Mouse (Mus musculus) stomach, embryonic 15.5 days (tissue): Measurements from ENCODE around the gene Tmsb15l. TPM values are rescaled to one million over a fixed set of nuclear protein-coding genes. Genes with fewer than 3 reads are reported as not detected.
"Not testable (repeated sequence)": the region's sequence is repeated elsewhere in the genome, so short reads cannot be mapped to it uniquely, and the experiment has no call there.

Experiments
- ATAC-seq: fragments of 200-750 bp; cut with Nextera tagmentation; 2 replicates; pipeline ENCODE4 v1.8.0; 2017; ENCODE audit warnings: low read depth, moderate number of reproducible peaks, moderate TSS enrichment; ENCODE audit not compliant: insufficient read depth, low FRiP score
- H3K27ac ChIP-seq: fragments of 300-500 bp; sonication (generic); 2 replicates; pipeline ENCODE4 v1.5.1; 2015; ENCODE audit warnings: mild to moderate bottlenecking, inconsistent platforms
- H3K27me3 ChIP-seq: fragments of 300-500 bp; sonication (generic); replicated peaks from 2 replicates; pipeline ENCODE4 v1.6.1; 2015; ENCODE audit warnings: inconsistent platforms
- H3K36me3 ChIP-seq: fragments of 300-500 bp; sonication (generic); 2 replicates; pipeline ENCODE4 v1.6.1; 2015; ENCODE audit warnings: inconsistent platforms
- H3K4me1 ChIP-seq: fragments of 300-500 bp; sonication (generic); 2 replicates; pipeline ENCODE4 v1.6.1; 2015; ENCODE audit warnings: inconsistent platforms
- H3K4me2 ChIP-seq: fragments of 300-500 bp; sonication (generic); 2 replicates; pipeline ENCODE4 v1.6.1; 2015; ENCODE audit warnings: mild to moderate bottlenecking, inconsistent platforms
- H3K4me3 ChIP-seq: fragments of 300-500 bp; sonication (generic); replicated peaks from 2 replicates; pipeline ENCODE4 v1.5.1; 2015; ENCODE audit warnings: inconsistent platforms
- H3K9ac ChIP-seq: fragments of 300-500 bp; sonication (generic); 2 replicates; pipeline ENCODE4 v1.6.1; 2015; ENCODE audit warnings: inconsistent platforms
- H3K9me3 ChIP-seq: fragments of 300-500 bp; sonication (generic); 2 replicates; pipeline ENCODE4 v1.6.1; 2016; ENCODE audit warnings: inconsistent platforms
- WGBS: fragments of 180-500 bp; shearing (Covaris S2); methylation state at CpG from one replicate; pipeline ENCODE4 v1.1.7; 2015; 5-methylcytosine and 5-hydroxymethylcytosine counted together
- polyA plus RNA-seq: library from polyadenylated mRNA; unstranded; fragments of >200 nt; fragmentation: Nextera tagmentation; extraction: Ambion mirVana; gene quantifications from 2 replicates; pipeline ENCODE4 v1.2.1, GENCODE M21; 2015

Gene Tmsb15l
- 5.5 and 5.7 TPM in 2 replicates for polyA plus RNA-seq

- Histone ChIP-seq H3K27me3 (no peaks in the 10 kb centered on the region), H3K9ac (peak within 1 kb of the TSS; percentile 34), H3K4me3 (peak within 1 kb of the TSS; percentile 45), H3K4me2 (peak within 1 kb of the TSS; percentile 54), H3K27ac (no peak within 1 kb of the TSS), H3K9me3 (no peaks in the 10 kb centered on the region), H3K4me1 (no peaks in the 10 kb centered on the region), H3K36me3 (no peaks in the 10 kb centered on the region)
- WGBS = 26% methylated on average over 15 of the region's 15 CpGs
- ATAC-seq = peak; percentile 100
These were observed at the start of gene Tmsb15l, which contains the start of gene Tmsb15b1 for GRCm38 (mm10) chrX:136976424-136977084. Gene Tmsb15l (minus strand): TSS chrX:136976869. Gene Tmsb15b1 (minus strand): TSS chrX:136976874.

DNA sequence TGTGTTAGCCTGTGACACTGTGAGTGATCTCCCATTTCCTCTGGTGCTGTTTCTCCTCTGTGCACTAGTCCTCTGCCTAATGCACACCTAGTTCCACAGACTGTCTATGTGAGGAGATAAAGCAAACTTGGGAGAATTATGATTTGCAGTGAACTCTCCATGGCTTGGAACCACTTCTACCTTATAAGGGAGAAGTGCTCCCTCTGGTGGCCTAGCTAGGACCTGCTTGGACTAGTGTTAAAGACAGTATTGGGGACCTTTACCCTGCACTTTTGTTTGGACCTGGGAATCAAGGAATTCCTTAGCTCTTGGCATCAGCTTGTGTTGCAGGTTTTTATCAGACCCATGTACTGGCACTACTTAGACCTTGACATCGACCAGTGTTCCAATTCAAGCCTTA lies 42.6 kb upstream of the Tmsb15l start:
- ATAC-seq = no peak

DNA sequence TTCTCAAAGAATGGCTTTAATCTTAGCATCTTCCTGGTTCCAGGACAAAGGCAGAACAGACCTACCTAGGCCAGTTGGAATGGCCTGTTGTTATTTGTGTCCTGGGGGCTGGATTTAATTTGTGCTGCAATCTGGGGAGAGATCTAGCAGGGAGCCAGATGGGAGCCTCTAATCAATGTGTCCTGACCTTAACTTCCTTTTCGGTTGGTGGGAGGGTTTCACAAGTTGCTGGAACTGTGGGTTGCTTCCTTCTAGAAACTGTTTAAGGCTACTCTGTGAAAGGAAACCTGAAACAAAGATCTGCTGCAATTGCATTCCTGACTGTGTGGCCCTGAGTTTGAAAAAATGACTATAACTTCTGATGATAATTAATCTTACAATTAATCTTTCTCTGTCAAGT lies 41.0 kb upstream of the Tmsb15l start:
- Histone ChIP-seq H3K4me2 (no peak overlapping the region), H3K27me3 (no peaks in the 10 kb centered on the region), H3K4me1 (no peaks in the 10 kb centered on the region), H3K9me3 (no peaks in the 10 kb centered on the region), H3K27ac (no peak overlapping the region), H3K4me3 (no peak overlapping the region), H3K36me3 (no peaks in the 10 kb centered on the region), H3K9ac (no peak overlapping the region)
- WGBS = 80% methylated on average over 1 of the region's 1 CpGs
- ATAC-seq = no peak

More for the DNA sequence above, 42.6 kb upstream of the Tmsb15l start:
- no peak overlapping the region for H3K27ac ChIP-seq
- no peaks in the 10 kb centered on the region for H3K9me3 ChIP-seq
- no peaks in the 10 kb centered on the region for H3K4me1 ChIP-seq
- H3K4me2 ChIP-seq = no peak overlapping the region
- no peaks in the 10 kb centered on the region for H3K36me3 ChIP-seq
- no peak overlapping the region for H3K9ac ChIP-seq
- H3K27me3 ChIP-seq = no peaks in the 10 kb centered on the region
- 26% methylated on average over 1 of the region's 1 CpGs for WGBS
- no peak overlapping the region for H3K4me3 ChIP-seq

- no peak overlapping the region for H3K27ac ChIP-seq
- WGBS = 49% methylated on average over 6 of the region's 6 CpGs
- no peak overlapping the region for H3K4me3 ChIP-seq
- ATAC-seq = no peak
- no peak overlapping the region for H3K4me2 ChIP-seq
- H3K9me3 ChIP-seq = no peaks in the 10 kb centered on the region
- H3K4me1 ChIP-seq = no peaks in the 10 kb centered on the region
- no peaks in the 10 kb centered on the region for H3K27me3 ChIP-seq
- no peak overlapping the region for H3K9ac ChIP-seq
- no peaks in the 10 kb centered on the region for H3K36me3 ChIP-seq
These were observed 38.5 kb upstream of the Tmsb15l start for GRCm38 (mm10) chrX:137015099-137015709.

DNA sequence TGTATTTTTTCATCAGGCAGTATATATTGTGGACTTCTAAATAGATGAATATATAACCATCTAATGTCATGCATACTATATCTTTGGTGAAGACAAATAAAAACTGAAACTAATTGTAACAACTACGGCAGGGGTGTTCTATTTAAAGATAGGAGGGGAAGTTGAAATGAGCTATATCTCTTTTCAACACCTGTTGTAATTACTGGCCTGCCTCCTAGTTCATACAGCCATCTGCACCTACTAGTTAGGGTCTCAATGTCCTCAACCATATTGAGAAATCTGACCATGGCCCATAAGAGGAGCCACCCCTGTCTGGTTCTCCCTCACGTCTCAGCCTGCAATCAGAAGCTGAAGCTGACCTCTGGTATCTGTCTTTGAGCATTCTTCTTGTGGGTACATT lies 19.6 kb upstream of the Tmsb15l start:
- Histone ChIP-seq H3K27ac (no peak overlapping the region), H3K9me3 (no peaks in the 10 kb centered on the region), H3K27me3 (no peaks in the 10 kb centered on the region), H3K9ac (no peak overlapping the region), H3K4me1 (no peaks in the 10 kb centered on the region), H3K4me2 (no peak overlapping the region), H3K36me3 (no peaks in the 10 kb centered on the region), H3K4me3 (no peak overlapping the region)
- 76% methylated on average over 2 of the region's 2 CpGs for WGBS
- ATAC-seq = no peak

DNA sequence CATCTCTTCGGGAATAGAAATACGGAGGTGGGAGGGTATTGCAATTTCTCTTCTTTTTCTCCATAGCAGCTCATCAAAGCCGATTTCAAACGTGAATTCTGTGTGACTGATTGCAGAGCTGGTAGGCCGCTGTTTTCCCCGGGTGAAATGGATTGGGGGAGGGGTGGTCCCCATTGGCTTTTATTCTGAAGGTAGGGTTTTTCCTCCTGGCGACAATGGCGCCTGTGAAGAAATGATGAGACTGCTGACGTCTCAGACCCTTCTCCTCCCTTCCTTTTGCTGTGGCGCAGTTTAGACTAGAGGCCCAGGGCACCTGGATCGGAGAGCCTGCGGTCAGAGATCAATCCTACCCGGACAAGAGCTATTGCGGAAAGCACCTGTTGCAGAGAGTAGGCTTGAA lies 17.0 kb upstream of the Tmsb15l start:
- H3K4me3 ChIP-seq = peak overlapping the region; percentile 38; the same call in 1 of the 2 replicates
- H3K27me3 ChIP-seq = no peaks in the 10 kb centered on the region
- no peaks in the 10 kb centered on the region for H3K4me1 ChIP-seq
- no peaks in the 10 kb centered on the region for H3K9me3 ChIP-seq
- no peaks in the 10 kb centered on the region for H3K36me3 ChIP-seq
- no peak for ATAC-seq
- 48% methylated on average over 14 of the region's 14 CpGs for WGBS
- no peak overlapping the region for H3K27ac ChIP-seq
- H3K9ac ChIP-seq = no peak overlapping the region
- peak overlapping the region; percentile 70 for H3K4me2 ChIP-seq

DNA sequence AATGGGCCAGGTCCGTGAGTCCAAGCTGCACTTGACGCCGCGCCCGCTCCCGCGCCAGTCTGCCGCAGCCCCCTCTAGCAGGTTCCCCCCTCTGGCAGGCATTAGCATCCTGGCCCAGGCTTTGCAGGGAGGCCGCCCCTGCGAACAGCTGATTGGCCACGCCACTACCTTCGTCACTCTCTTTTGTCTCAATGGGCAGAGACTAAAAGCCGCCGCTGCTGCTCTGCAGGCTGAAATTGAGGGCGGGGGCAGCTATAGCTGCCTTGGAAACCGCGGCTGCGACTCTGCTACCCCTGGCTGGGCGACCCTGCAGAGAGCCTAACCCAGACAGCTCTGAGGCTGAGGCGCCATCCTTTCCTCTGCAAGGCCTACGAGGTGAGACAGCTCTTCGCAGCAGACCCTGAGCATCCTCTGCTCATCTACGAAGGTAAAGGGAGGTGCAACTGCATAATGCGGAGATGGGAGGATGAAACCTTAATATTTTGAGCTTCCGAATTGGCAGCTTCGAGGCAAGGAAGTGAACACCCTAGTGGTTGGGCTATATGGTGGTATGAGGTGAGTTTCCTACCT lies 16.4 kb upstream of the Tmsb15l start, which contains the start of gene Zcchc18:
TSS of gene Zcchc18 (plus strand) at position 178 of the 570 bp plus-strand sequence.
- peak; percentile 87; the same call in 1 of the 2 replicates for ATAC-seq
- H3K36me3 ChIP-seq = no peaks in the 10 kb centered on the region
- H3K4me2 ChIP-seq = peak within 1 kb of the TSS; percentile 70
- no peak within 1 kb of the TSS for H3K9ac ChIP-seq
- no peak within 1 kb of the TSS for H3K27ac ChIP-seq
- peak within 1 kb of the TSS; percentile 38 for H3K4me3 ChIP-seq
- H3K4me1 ChIP-seq = no peaks in the 10 kb centered on the region
- H3K9me3 ChIP-seq = no peaks in the 10 kb centered on the region
- no peaks in the 10 kb centered on the region for H3K27me3 ChIP-seq
- 18% methylated on average over 26 of the region's 26 CpGs for WGBS

DNA sequence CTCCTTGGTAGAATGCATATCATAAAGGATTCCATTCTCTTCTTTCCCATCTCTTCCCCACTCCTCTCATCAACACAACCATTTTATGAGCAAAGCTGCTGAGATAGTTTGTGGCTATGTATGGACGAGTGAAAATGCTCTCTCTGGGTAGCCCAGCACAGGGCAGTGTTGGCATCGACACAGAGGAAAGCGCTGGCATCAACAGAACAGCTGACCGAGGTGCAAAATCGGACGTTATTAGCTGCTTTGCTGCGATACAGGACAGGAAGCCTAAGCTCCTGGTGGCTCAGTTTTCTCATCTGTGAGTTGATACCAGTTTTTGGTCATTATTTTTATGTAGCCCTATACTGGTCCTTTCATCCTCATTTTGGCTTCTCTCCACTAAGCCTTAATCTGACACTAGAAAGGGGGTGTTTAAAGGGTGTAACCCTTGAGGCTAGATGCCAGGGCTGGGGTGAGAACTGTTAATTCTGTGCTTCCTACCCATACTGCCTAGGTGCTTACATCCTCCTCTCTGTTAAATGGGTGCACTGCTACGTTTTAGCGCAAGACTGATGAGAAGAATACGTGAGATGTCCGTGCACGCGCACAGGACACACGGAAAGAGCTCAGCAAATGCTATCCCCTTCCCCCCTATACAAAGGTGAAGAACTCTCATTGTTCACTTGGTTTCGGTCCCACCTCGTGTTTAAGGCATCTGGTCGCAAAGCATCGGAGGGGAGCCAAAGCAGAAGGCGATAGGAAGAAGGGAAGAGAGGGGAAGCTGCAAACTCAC lies 15.7 kb upstream of the Tmsb15l start:
- no peak overlapping the region for H3K27ac ChIP-seq
- no peak for ATAC-seq
- H3K4me2 ChIP-seq = peak overlapping the region; percentile 70
- no peaks in the 10 kb centered on the region for H3K36me3 ChIP-seq
- H3K9me3 ChIP-seq = no peaks in the 10 kb centered on the region
- H3K4me1 ChIP-seq = no peaks in the 10 kb centered on the region
- H3K9ac ChIP-seq = no peak overlapping the region
- peak overlapping the region; percentile 38 for H3K4me3 ChIP-seq
- H3K27me3 ChIP-seq = no peaks in the 10 kb centered on the region
- WGBS = 18% methylated on average over 19 of the region's 19 CpGs

GRCm38 (mm10) chrX:136991274-136991673 lies 14.6 kb upstream of the Tmsb15l start:
- no peak overlapping the region for H3K9ac ChIP-seq
- no peaks in the 10 kb centered on the region for H3K9me3 ChIP-seq
- ATAC-seq = no peak
- H3K4me2 ChIP-seq = no peak overlapping the region
- H3K27ac ChIP-seq = no peak overlapping the region
- H3K27me3 ChIP-seq = no peaks in the 10 kb centered on the region
- H3K4me3 ChIP-seq = no peak overlapping the region
- no peaks in the 10 kb centered on the region for H3K36me3 ChIP-seq
- 62% methylated on average over 2 of the region's 2 CpGs for WGBS
- no peaks in the 10 kb centered on the region for H3K4me1 ChIP-seq

- ATAC-seq = no peak
- H3K27me3 ChIP-seq = no peaks in the 10 kb centered on the region
- H3K4me1 ChIP-seq = no peaks in the 10 kb centered on the region
- H3K27ac ChIP-seq = no peak overlapping the region
- H3K36me3 ChIP-seq = no peaks in the 10 kb centered on the region
- no peaks in the 10 kb centered on the region for H3K9me3 ChIP-seq
- H3K9ac ChIP-seq = no peak overlapping the region
- no peak overlapping the region for H3K4me2 ChIP-seq
- H3K4me3 ChIP-seq = no peak overlapping the region
These were observed 9.4 kb upstream of the Tmsb15l start for GRCm38 (mm10) chrX:136986039-136986438.

DNA sequence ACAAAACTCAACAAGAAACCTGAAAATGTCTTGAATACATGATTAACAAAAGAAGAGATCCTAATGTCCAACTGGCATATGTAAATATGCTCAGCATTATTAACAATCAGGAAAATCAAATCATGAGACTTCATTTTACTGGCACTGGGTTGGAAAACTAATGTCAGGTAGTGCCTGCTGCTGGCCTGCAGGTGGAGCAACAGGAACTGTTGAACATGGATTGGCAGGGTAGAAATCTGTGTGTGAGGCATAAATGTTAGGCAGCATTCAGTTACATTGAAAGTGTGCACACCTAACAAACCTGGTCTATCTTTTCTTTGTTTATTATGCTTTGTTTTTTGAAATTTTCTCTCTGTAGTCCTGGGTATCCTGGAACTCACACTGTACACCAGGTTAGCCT lies 1.9 kb upstream of the Tmsb15l start:
- Histone ChIP-seq H3K27me3 (no peaks in the 10 kb centered on the region), H3K4me1 (no peaks in the 10 kb centered on the region), H3K27ac (no peak overlapping the region), H3K4me3 (no peak overlapping the region), H3K36me3 (no peaks in the 10 kb centered on the region), H3K4me2 (no peak overlapping the region), H3K9me3 (no peaks in the 10 kb centered on the region), H3K9ac (no peak overlapping the region)
- ATAC-seq = no peak

DNA sequence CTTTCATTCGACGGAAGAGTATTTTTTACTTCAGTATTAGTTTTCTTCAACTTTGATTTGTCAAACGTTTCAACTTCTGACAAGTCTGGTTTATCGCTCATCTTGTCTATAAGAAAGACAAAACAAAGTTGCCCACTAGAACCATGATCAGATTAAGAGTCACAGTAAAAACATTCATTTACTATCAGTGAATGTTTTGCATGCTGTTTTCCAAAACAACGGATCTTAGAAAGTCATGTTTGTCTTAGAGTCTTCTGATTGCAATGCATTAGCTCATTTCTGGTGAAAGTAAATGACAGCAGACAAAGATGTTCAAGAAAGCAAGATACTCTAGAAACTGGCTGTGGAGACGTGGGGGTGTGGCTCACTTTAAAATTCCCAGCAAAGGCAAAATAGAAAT lies 1.3 kb downstream of the Tmsb15l start, which contains the start of gene Tmsb15b2:
TSS of gene Tmsb15b2 (minus strand) at position 101 of the 400 bp plus-strand sequence.
- not testable (repeated sequence) for H3K9me3 ChIP-seq, H3K4me1 ChIP-seq, H3K27me3 ChIP-seq, H3K27ac ChIP-seq, ATAC-seq, H3K36me3 ChIP-seq
- Histone ChIP-seq H3K4me3 (peak within 1 kb of the TSS; percentile 45), H3K4me2 (peak within 1 kb of the TSS; percentile 54), H3K9ac (peak within 1 kb of the TSS; percentile 34; the same call in 1 of the 2 replicates)
- WGBS = 82% methylated on average over 6 of the region's 6 CpGs
